Mouse (Mus musculus) forebrain, embryonic 12.5 days (tissue): ENCODE measurements around the gene Ubash3a. TPM values are rescaled to one million over a fixed set of nuclear protein-coding genes. Genes with fewer than 3 reads are reported as not detected.

Source experiments
- ATAC-seq: fragments of 200-750 bp; cut with Nextera tagmentation; 2 replicates; pipeline ENCODE4 v1.8.0; 2017; ENCODE audit warnings: moderate TSS enrichment; ENCODE audit not compliant: low FRiP score
- H3K27ac ChIP-seq: fragments of 300-500 bp; sonication (generic); 2 replicates; pipeline ENCODE4 v1.5.1; 2016; ENCODE audit warnings: mild to moderate bottlenecking
- H3K27me3 ChIP-seq: fragments of 300-500 bp; sonication (generic); 2 replicates; pipeline ENCODE4 v1.6.1; 2016; ENCODE audit warnings: mild to moderate bottlenecking
- H3K36me3 ChIP-seq: fragments of 300-500 bp; sonication (generic); replicated peaks from 2 replicates; pipeline ENCODE4 v1.6.1; 2016; ENCODE audit warnings: mild to moderate bottlenecking
- H3K4me1 ChIP-seq: fragments of 300-500 bp; sonication (generic); 2 replicates; pipeline ENCODE4 v1.6.1; 2016
- H3K4me2 ChIP-seq: fragments of 300-500 bp; sonication (generic); 2 replicates; pipeline ENCODE4 v1.6.1; 2016; ENCODE audit warnings: mild to moderate bottlenecking, moderate library complexity
- H3K4me3 ChIP-seq: fragments of 300-500 bp; sonication (generic); replicated peaks from 2 replicates; pipeline ENCODE4 v1.5.1; 2016; ENCODE audit warnings: mild to moderate bottlenecking
- H3K9ac ChIP-seq: fragments of 300-500 bp; sonication (generic); 2 replicates; pipeline ENCODE4 v1.6.1; 2016; ENCODE audit warnings: mild to moderate bottlenecking
- H3K9me3 ChIP-seq: fragments of 300-500 bp; sonication (generic); 2 replicates; pipeline ENCODE4 v1.6.1; 2016
- WGBS: fragments of 180-500 bp; shearing (Covaris S2); methylation state at CpG from one replicate; pipeline ENCODE4 v1.1.7; 2016; 5-methylcytosine and 5-hydroxymethylcytosine counted together
- polyA plus RNA-seq: library from polyadenylated mRNA; unstranded; fragments of >200 nt; fragmentation: Nextera tagmentation; extraction: Ambion mirVana; gene quantifications from 2 replicates; pipeline ENCODE4 v1.2.1, GENCODE M21; 2016

Ubash3a gene
- 0.10 and 0.29 TPM in 2 replicates for polyA plus RNA-seq

- no peaks in the 10 kb centered on the region for H3K4me1 ChIP-seq
- H3K9ac ChIP-seq, result no peak within 1 kb of the TSS
- H3K27me3 ChIP-seq, result no peaks in the 10 kb centered on the region
- 86% methylated on average over 12 of the region's 12 CpGs for WGBS
- ATAC-seq, result no peak
- no peak within 1 kb of the TSS for H3K27ac ChIP-seq
- no peak within 1 kb of the TSS for H3K4me3 ChIP-seq
- H3K4me2 ChIP-seq, result no peak within 1 kb of the TSS
- H3K36me3 ChIP-seq, result no peaks in the 10 kb centered on the region
- no peaks in the 10 kb centered on the region for H3K9me3 ChIP-seq
These were observed at the start of gene Ubash3a for GRCm38 (mm10) chr17:31207771-31208334. TSS of gene Ubash3a (plus strand) at chr17:31207873.

GRCm38 (mm10) chr17:31157921-31158320 lies 49.8 kb upstream of the Ubash3a start:
- Histone ChIP-seq H3K9me3 (no peaks in the 10 kb centered on the region), H3K4me1 (no peaks in the 10 kb centered on the region), H3K4me3 (no peak overlapping the region), H3K27me3 (no peaks in the 10 kb centered on the region), H3K27ac (no peak overlapping the region), H3K36me3 (no peaks in the 10 kb centered on the region), H3K4me2 (no peak overlapping the region), H3K9ac (no peak overlapping the region)
- WGBS, result 76% methylated on average over 6 of the region's 6 CpGs
- ATAC-seq, result no peak

- no peaks in the 10 kb centered on the region for H3K27me3 ChIP-seq
- 69% methylated on average over 4 of the region's 4 CpGs for WGBS
- H3K27ac ChIP-seq, result no peak overlapping the region
- H3K9ac ChIP-seq, result no peak overlapping the region
- H3K4me2 ChIP-seq, result no peak overlapping the region
- H3K36me3 ChIP-seq, result no peaks in the 10 kb centered on the region
- H3K9me3 ChIP-seq, result no peaks in the 10 kb centered on the region
- H3K4me1 ChIP-seq, result no peaks in the 10 kb centered on the region
- no peak for ATAC-seq
- no peak overlapping the region for H3K4me3 ChIP-seq
These were observed 47.4 kb upstream of the Ubash3a start for GRCm38 (mm10) chr17:31160291-31160690.

GRCm38 (mm10) chr17:31162607-31163006 lies 45.1 kb upstream of the Ubash3a start:
- Histone ChIP-seq H3K9ac (no peak overlapping the region), H3K27ac (no peak overlapping the region), H3K4me2 (no peak overlapping the region), H3K9me3 (no peaks in the 10 kb centered on the region), H3K27me3 (no peaks in the 10 kb centered on the region), H3K4me1 (no peaks in the 10 kb centered on the region), H3K4me3 (no peak overlapping the region), H3K36me3 (no peaks in the 10 kb centered on the region)
- WGBS, result 94% methylated on average over 12 of the region's 12 CpGs
- ATAC-seq, result no peak

GRCm38 (mm10) chr17:31163821-31164220 lies 43.9 kb upstream of the Ubash3a start:
- Histone ChIP-seq H3K4me2 (no peak overlapping the region), H3K9ac (no peak overlapping the region), H3K27ac (no peak overlapping the region), H3K36me3 (no peaks in the 10 kb centered on the region), H3K27me3 (no peaks in the 10 kb centered on the region), H3K4me1 (no peaks in the 10 kb centered on the region), H3K4me3 (no peak overlapping the region), H3K9me3 (no peaks in the 10 kb centered on the region)
- 66% methylated on average over 2 of the region's 2 CpGs for WGBS
- no peak for ATAC-seq

- Histone ChIP-seq H3K9ac (no peak within 1 kb of the TSS), H3K4me2 (no peak within 1 kb of the TSS), H3K27ac (no peak within 1 kb of the TSS), H3K4me1 (no peaks in the 10 kb centered on the region), H3K27me3 (no peaks in the 10 kb centered on the region), H3K36me3 (no peaks in the 10 kb centered on the region), H3K9me3 (no peaks in the 10 kb centered on the region), H3K4me3 (no peak within 1 kb of the TSS)
- no peak for ATAC-seq
- 94% methylated on average over 6 of the region's 6 CpGs for WGBS
These were observed 42.5 kb upstream of the Ubash3a start, which contains the start of gene Tff1 for GRCm38 (mm10) chr17:31165127-31165526. TSS of gene Tff1 (minus strand) at chr17:31165277.

GRCm38 (mm10) chr17:31169796-31170195 lies 37.9 kb upstream of the Ubash3a start:
- H3K4me2 ChIP-seq, result no peak overlapping the region
- no peaks in the 10 kb centered on the region for H3K27me3 ChIP-seq
- no peak overlapping the region for H3K4me3 ChIP-seq
- H3K36me3 ChIP-seq, result no peaks in the 10 kb centered on the region
- no peaks in the 10 kb centered on the region for H3K9me3 ChIP-seq
- no peaks in the 10 kb centered on the region for H3K4me1 ChIP-seq
- no peak overlapping the region for H3K27ac ChIP-seq
- H3K9ac ChIP-seq, result no peak overlapping the region
- 94% methylated on average over 5 of the region's 5 CpGs for WGBS
- ATAC-seq, result no peak

GRCm38 (mm10) chr17:31176321-31176720 lies 31.4 kb upstream of the Ubash3a start:
- Histone ChIP-seq H3K4me3 (no peak overlapping the region), H3K9ac (no peak overlapping the region), H3K9me3 (no peaks in the 10 kb centered on the region), H3K27me3 (no peaks in the 10 kb centered on the region), H3K36me3 (no peaks in the 10 kb centered on the region), H3K4me1 (no peaks in the 10 kb centered on the region), H3K27ac (no peak overlapping the region), H3K4me2 (no peak overlapping the region)
- 92% methylated on average over 4 of the region's 4 CpGs for WGBS
- no peak for ATAC-seq

GRCm38 (mm10) chr17:31181490-31181889 lies 26.2 kb upstream of the Ubash3a start:
- ATAC-seq, result no peak
- Histone ChIP-seq H3K27me3 (no peaks in the 10 kb centered on the region), H3K9me3 (no peaks in the 10 kb centered on the region), H3K4me1 (no peaks in the 10 kb centered on the region), H3K9ac (no peak overlapping the region), H3K36me3 (no peaks in the 10 kb centered on the region), H3K4me2 (no peak overlapping the region), H3K4me3 (no peak overlapping the region), H3K27ac (no peak overlapping the region)
- WGBS, result 84% methylated on average over 4 of the region's 4 CpGs

GRCm38 (mm10) chr17:31183180-31183974 lies 24.3 kb upstream of the Ubash3a start:
- 75% methylated on average over 12 of the region's 12 CpGs for WGBS
- no peak for ATAC-seq

GRCm38 (mm10) chr17:31184269-31184990 lies 23.2 kb upstream of the Ubash3a start:
- no peaks in the 10 kb centered on the region for H3K36me3 ChIP-seq
- 82% methylated on average over 12 of the region's 12 CpGs for WGBS
- no peak for ATAC-seq
- no peak overlapping the region for H3K4me2 ChIP-seq
- H3K27ac ChIP-seq, result no peak overlapping the region
- no peaks in the 10 kb centered on the region; the same call in 1 of the 2 replicates for H3K27me3 ChIP-seq
- no peaks in the 10 kb centered on the region for H3K4me1 ChIP-seq
- no peak overlapping the region for H3K9ac ChIP-seq
- H3K4me3 ChIP-seq, result no peak overlapping the region
- H3K9me3 ChIP-seq, result no peaks in the 10 kb centered on the region

More at GRCm38 (mm10) chr17:31183180-31183974, 24.3 kb upstream of the Ubash3a start:
- Histone ChIP-seq H3K4me2 (no peak overlapping the region), H3K36me3 (no peaks in the 10 kb centered on the region), H3K27me3 (no peaks in the 10 kb centered on the region), H3K9ac (no peak overlapping the region), H3K4me3 (no peak overlapping the region), H3K9me3 (no peaks in the 10 kb centered on the region), H3K27ac (no peak overlapping the region), H3K4me1 (no peaks in the 10 kb centered on the region)

- H3K9ac ChIP-seq, result no peak overlapping the region
- no peaks in the 10 kb centered on the region for H3K9me3 ChIP-seq
- H3K4me3 ChIP-seq, result no peak overlapping the region
- no peak for ATAC-seq
- no peaks in the 10 kb centered on the region; the same call in 1 of the 2 replicates for H3K27me3 ChIP-seq
- H3K4me2 ChIP-seq, result no peak overlapping the region
- WGBS, result 26% methylated on average over 4 of the region's 4 CpGs
- H3K4me1 ChIP-seq, result no peaks in the 10 kb centered on the region
- H3K36me3 ChIP-seq, result no peaks in the 10 kb centered on the region
- H3K27ac ChIP-seq, result no peak overlapping the region
These were observed 20.3 kb upstream of the Ubash3a start for GRCm38 (mm10) chr17:31187370-31187769.
